Mouse (Mus musculus) midbrain, postnatal 0 days (tissue): ENCODE measurements around the gene Mllt11. TPM values are rescaled to one million over a fixed set of nuclear protein-coding genes. Genes with fewer than 3 reads are reported as not detected.

Experiments
- ATAC-seq: fragments of 200-750 bp; cut with Nextera tagmentation; 2 replicates; pipeline ENCODE4 v1.8.0; 2017; ENCODE audit warnings: moderate number of reproducible peaks, mild to moderate bottlenecking, moderate TSS enrichment, moderate library complexity; ENCODE audit not compliant: low FRiP score
- DNase-seq: peaks from one replicate; pipeline ENCODE4 v3.0.0-alpha.2; 2015; ENCODE audit warnings: low spot score
- H3K27ac ChIP-seq: fragments of 300-500 bp; sonication (generic); 2 replicates; pipeline ENCODE4 v1.5.1; 2014; ENCODE audit warnings: low read depth, mild to moderate bottlenecking, low read length, mixed read lengths
- H3K27me3 ChIP-seq: fragments of 300-500 bp; sonication (generic); 2 replicates; pipeline ENCODE4 v1.6.1; 2014; ENCODE audit warnings: low read length, control low read depth, mixed read lengths; ENCODE audit not compliant: insufficient read depth
- H3K36me3 ChIP-seq: fragments of 300-500 bp; sonication (generic); 2 replicates; pipeline ENCODE4 v1.6.1; 2014; ENCODE audit warnings: low read length, control low read depth, mixed read lengths; ENCODE audit not compliant: insufficient read depth
- H3K4me1 ChIP-seq: fragments of 300-500 bp; sonication (generic); 2 replicates; pipeline ENCODE4 v1.6.1; 2014; ENCODE audit warnings: mild to moderate bottlenecking, control low read depth, antibody characterized with exemption, low read length, mixed read lengths; ENCODE audit not compliant: insufficient read depth
- H3K4me2 ChIP-seq: fragments of 300-500 bp; sonication (generic); 2 replicates; pipeline ENCODE4 v1.6.1; 2014; ENCODE audit warnings: low read depth, mild to moderate bottlenecking, low read length, mixed read lengths; ENCODE audit not compliant: poor library complexity, severe bottlenecking
- H3K4me3 ChIP-seq: fragments of 300-500 bp; sonication (generic); 2 replicates; pipeline ENCODE4 v1.5.1; 2014; ENCODE audit warnings: low read depth, mild to moderate bottlenecking, low read length, moderate library complexity
- H3K9ac ChIP-seq: fragments of 300-500 bp; sonication (generic); replicated peaks from 2 replicates; pipeline ENCODE4 v1.6.1; 2014; ENCODE audit warnings: mild to moderate bottlenecking, low read length, moderate library complexity, mixed read lengths; ENCODE audit not compliant: poor library complexity, severe bottlenecking
- H3K9me3 ChIP-seq: fragments of 300-500 bp; sonication (generic); 2 replicates; pipeline ENCODE4 v1.6.1; 2016; ENCODE audit warnings: low read length, control low read depth
- CTCF ChIP-seq: IDR thresholded peaks from 2 replicates; pipeline ENCODE4 v1.5.1; 2016; ENCODE audit warnings: antibody characterized with exemption, mild to moderate bottlenecking
- WGBS: fragments of 180-500 bp; shearing (Covaris S2); extraction: QIAGEN DNeasy Blood & Tissue Kit; methylation state at CpG from one replicate; pipeline ENCODE4 v1.1.7; 2014; 5-methylcytosine and 5-hydroxymethylcytosine counted together
- polyA plus RNA-seq: library from polyadenylated mRNA; unstranded; fragments of >200 nt; fragmentation: Nextera tagmentation; extraction: Ambion mirVana; gene quantifications from 2 replicates; pipeline ENCODE4 v1.2.1, GENCODE M21; 2015
- total RNA-seq: library from RNA; depleted of rRNA; stranded (reverse); fragments of >200 nt; gene quantifications from 2 replicates; pipeline ENCODE4 v1.2.3, GENCODE M21; 2014

The Mllt11 gene
- total and polyA plus RNA-seq, 2 experiments from 2014 or later: 367 to 738 TPM

- WGBS: 90% methylated on average over 12 of the region's 12 CpGs
Measured at GRCm38 (mm10) chr3:95239971-95240370, 8.0 kb upstream of the Mllt11 start.

GRCm38 (mm10) chr3:95239022-95239421 lies 7.1 kb upstream of the Mllt11 start:
- Histone ChIP-seq H3K4me2 (no peak overlapping the region), H3K36me3 (peaks cover 21% of the 10 kb centered on the region), H3K27me3 (no peaks in the 10 kb centered on the region), H3K4me1 (no peaks in the 10 kb centered on the region), H3K9ac (no peak overlapping the region), H3K9me3 (no peaks in the 10 kb centered on the region), H3K27ac (no peak overlapping the region), H3K4me3 (no peak overlapping the region)
- peak; percentile 14 for TF ChIP-seq CTCF
- WGBS: 87% methylated on average over 6 of the region's 6 CpGs
- DNase-seq (no peak), ATAC-seq (no peak)

More at GRCm38 (mm10) chr3:95239971-95240370, 8.0 kb upstream of the Mllt11 start:
- no peak for TF ChIP-seq CTCF
- no peak overlapping the region for H3K4me3 ChIP-seq
- no peaks in the 10 kb centered on the region for H3K9me3 ChIP-seq
- H3K9ac ChIP-seq: no peak overlapping the region
- H3K4me1 ChIP-seq: no peaks in the 10 kb centered on the region
- no peak overlapping the region for H3K27ac ChIP-seq
- peaks cover 18% of the 10 kb centered on the region for H3K36me3 ChIP-seq
- H3K4me2 ChIP-seq: no peak overlapping the region
- H3K27me3 ChIP-seq: no peaks in the 10 kb centered on the region
- DNase-seq (no peak), ATAC-seq (no peak)

- Histone ChIP-seq H3K9me3 (no peaks in the 10 kb centered on the region), H3K4me1 (no peaks in the 10 kb centered on the region), H3K9ac (no peak overlapping the region), H3K4me3 (no peak overlapping the region), H3K27ac (no peak overlapping the region), H3K36me3 (peaks cover 34% of the 10 kb centered on the region), H3K27me3 (no peaks in the 10 kb centered on the region), H3K4me2 (no peak overlapping the region)
- TF ChIP-seq CTCF: no peak
- 91% methylated on average over 8 of the region's 8 CpGs for WGBS
- DNase-seq (no peak), ATAC-seq (no peak)
Measured at GRCm38 (mm10) chr3:95237541-95238099, 5.6 kb upstream of the Mllt11 start.

GRCm38 (mm10) chr3:95235386-95236301 lies 3.7 kb upstream of the Mllt11 start:
- no peak for ATAC-seq
- Histone ChIP-seq H3K9ac (no peak overlapping the region), H3K36me3 (peaks cover 43% of the 10 kb centered on the region), H3K4me1 (peaks cover 7% of the 10 kb centered on the region), H3K9me3 (no peaks in the 10 kb centered on the region), H3K27me3 (no peaks in the 10 kb centered on the region), H3K4me2 (no peak overlapping the region), H3K27ac (no peak overlapping the region), H3K4me3 (no peak overlapping the region)
- 85% methylated on average over 23 of the region's 23 CpGs for WGBS
- TF ChIP-seq CTCF: no peak
- DNase-seq: no peak

- TF ChIP-seq CTCF: no peak
- H3K4me1 ChIP-seq: peaks cover 15% of the 10 kb centered on the region
- DNase-seq: no peak
- no peak overlapping the region for H3K27ac ChIP-seq
- no peaks in the 10 kb centered on the region for H3K9me3 ChIP-seq
- no peak overlapping the region for H3K4me2 ChIP-seq
- WGBS: 85% methylated on average over 16 of the region's 16 CpGs
- ATAC-seq: no peak
- no peaks in the 10 kb centered on the region for H3K27me3 ChIP-seq
- peaks cover 43% of the 10 kb centered on the region for H3K36me3 ChIP-seq
- H3K9ac ChIP-seq: no peak overlapping the region
- no peak overlapping the region for H3K4me3 ChIP-seq
Measured at GRCm38 (mm10) chr3:95233303-95233980, 1.5 kb upstream of the Mllt11 start.

GRCm38 (mm10) chr3:95232771-95233170 lies 800 bp upstream of the Mllt11 start:
- no peaks in the 10 kb centered on the region for H3K27me3 ChIP-seq
- ATAC-seq: no peak

More at GRCm38 (mm10) chr3:95232771-95233170, 800 bp upstream of the Mllt11 start:
- no peak for DNase-seq
- Histone ChIP-seq H3K27ac (no peak overlapping the region), H3K9ac (no peak overlapping the region), H3K4me3 (no peak overlapping the region), H3K4me2 (no peak overlapping the region), H3K36me3 (peaks cover 43% of the 10 kb centered on the region), H3K4me1 (peaks cover 15% of the 10 kb centered on the region), H3K9me3 (no peaks in the 10 kb centered on the region)
- TF ChIP-seq CTCF: no peak
- 89% methylated on average over 7 of the region's 7 CpGs for WGBS
